Mouse (Mus musculus) frontal cortex, postnatal 10 days (tissue): ENCODE measurements around the gene Gle1.
"Not testable (repeated sequence)": the region's sequence is repeated elsewhere in the genome, so short reads cannot be mapped to it uniquely, and the experiment has no call there.

ENCODE experiments used
- DNase-seq, 2 experiments: peaks; one replicate each; pipeline ENCODE4 v3.0.0; 2022; ENCODE audit warnings: low spot score in 2 of 2, mixed read lengths in 1 of 2

Gle1 gene

DNA sequence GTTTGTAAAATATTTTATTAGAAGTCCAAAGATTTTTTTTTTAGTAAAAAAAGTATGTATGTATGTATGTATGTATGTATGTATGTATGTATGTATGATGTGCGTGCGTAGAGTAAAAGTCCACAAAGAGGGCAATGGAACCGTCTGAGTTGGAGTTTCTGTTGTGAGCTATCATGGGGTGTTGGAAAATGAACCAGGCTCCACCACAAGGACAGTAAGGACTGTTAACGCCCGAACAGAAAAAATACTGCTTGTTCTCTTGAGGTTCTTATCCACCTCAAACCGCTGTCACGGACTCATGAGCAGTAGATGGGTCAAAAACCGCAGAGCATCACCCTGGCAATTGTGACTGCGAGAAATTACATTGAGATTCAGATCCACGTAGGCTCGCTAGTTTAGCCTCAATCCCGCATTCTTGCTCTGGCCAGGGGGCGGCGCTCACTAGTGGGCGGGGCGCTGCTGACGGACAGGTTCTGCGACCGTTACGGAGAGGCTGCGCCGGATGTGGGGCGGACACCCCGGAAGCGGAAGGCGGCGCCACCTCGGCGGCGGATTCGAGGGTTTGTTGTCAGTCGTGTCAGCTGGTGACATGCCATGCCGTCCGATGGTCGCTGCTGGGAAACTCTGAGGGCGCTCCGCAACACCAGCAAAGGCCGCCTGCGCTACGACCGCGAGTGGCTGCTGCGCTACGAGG, at the start of gene Gle1:
TSS of gene Gle1 (plus strand) at position 521 of the 694 bp plus-strand sequence.
- DNase-seq = peak; percentile 93 to 95

DNA sequence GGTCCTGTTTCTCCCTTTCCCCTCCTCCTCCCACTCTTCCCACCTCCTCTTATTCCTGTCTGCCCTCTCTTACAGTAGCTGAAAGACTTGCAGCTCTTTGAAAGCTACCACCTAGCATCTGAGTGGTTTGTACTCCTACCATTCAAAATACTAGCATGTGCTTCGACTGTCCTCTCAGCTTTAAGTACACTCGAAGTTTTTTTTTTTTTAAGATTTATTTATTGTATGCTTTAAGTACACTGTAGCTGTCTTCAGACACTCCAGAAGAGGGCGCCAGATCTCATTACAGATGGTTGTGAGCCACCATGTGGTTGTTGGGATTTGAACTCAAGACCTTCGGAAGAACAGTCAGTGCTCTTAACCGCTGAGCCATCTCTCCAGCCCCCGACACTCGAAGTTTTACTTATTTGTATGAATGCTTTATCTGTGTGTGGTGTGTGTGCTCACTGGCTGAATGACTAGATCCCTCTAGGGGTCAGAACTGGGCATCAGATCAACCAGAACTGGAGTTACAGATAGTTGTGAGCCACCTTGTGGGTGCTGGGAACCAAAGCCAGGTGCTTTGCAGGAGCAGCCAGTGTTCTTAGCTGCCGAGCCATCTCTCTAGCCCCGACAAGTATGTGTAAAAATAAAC, 48.5 kb upstream of the Gle1 start:
- DNase-seq = not testable (repeated sequence)

DNA sequence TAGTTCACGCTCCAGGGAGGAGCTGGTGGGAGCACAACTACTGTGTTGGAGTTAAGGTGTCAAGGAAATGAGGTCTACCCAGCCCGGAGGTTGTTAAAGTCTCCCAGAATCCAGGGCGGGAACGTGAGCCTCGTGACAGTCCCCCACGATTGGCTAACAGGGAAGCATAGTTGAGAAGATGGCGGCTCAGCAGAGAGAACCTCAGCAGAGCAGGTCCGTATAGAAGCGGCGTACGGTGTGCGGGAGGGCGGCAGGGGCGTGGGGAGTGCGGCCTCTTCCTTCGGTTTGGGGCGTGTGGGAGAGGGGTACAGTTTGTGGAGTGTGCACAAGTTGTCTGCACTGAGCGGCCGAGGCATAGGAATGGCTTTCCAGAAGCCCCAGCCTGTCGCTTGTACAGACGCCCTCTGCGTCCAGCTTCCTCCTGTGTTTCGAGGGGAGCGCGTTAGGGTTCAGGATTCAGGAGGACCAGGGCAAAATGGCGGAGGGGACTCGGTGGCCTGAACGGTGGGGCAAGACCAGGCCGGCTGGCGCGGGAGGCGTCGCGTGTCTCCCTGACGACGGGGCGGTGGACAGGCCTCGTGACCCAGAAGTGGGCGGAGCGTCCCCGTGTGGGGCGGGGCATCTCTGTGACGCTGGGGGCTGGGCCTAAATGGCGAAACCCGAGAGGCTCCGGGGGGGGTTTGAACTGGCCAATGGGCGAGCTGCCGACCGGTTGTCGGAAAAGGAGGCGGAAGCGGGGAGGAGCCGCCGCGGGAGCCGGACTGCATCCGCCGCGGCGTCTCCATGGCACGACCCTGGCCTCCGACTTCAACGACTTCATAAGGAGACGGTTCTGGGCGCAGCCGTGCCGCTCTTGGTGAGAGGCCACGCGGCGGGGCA, 45.9 kb upstream of the Gle1 start, which contains the start of gene Odf2:
TSS of gene Odf2 (plus strand) at position 156 of the 879 bp plus-strand sequence.
- DNase-seq = peak; percentile 99 to 100

DNA sequence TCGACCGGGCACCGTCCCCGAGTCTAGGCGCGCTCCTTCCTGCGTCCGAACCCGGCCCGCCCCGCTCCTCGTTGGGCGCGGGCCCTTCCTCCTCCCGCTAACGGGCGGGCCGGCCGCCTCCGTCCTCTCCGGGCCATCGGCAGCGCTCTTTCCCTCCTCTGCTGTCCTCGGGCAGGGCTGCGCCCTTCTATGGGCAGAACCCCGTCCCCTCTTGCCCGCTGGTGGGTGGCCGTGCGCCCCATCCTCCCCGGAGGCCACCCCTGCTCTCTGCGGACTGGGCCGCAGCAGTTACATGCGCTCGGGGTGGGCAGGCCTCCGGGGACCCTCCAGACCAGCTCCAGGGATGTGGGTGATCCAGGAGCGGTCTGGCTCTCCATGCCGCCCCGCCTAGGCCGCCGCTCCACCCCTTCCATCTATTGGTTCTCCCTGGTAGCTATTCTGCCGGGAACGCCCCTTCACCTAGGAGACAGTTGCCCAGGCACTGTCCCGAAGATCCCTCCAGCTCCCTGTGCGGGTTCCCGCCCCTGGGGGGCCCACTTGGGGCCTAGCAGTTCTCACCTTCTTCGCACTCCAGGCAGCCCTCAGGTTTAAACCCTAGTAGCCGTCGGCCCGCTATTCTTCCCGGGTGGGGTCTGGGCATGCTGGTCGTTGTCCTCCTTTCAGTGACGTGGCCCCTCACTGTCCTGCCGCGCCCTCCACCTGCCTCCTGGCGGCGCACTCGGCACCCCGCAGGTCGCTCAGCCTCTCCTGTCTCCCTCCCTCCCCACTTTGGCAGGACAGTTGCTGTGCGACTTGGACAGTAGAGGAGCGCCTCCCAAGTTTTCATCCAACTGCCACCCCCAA, 45.0 kb upstream of the Gle1 start:
- peak; percentile 81 to 86 for DNase-seq

DNA sequence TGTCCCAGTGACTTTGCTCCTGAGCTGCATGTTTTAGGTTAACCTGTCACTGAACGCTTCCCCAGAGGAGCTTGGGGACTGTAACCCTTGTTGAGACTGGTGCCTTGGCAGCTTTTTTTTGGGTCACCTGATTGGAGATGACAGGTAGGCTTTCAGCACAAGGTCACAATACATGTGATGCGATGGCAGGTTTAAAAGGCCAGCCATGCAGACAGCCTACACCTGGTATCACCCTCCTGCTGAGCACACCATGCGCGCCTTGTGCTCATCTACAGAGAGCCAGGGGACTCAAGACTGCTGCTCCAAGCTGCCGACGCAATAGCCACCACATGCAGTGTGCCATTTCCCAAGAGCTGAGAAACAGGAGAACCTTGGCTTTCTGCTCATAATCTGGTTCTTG, 43.5 kb upstream of the Gle1 start:
- DNase-seq = no peak

DNA sequence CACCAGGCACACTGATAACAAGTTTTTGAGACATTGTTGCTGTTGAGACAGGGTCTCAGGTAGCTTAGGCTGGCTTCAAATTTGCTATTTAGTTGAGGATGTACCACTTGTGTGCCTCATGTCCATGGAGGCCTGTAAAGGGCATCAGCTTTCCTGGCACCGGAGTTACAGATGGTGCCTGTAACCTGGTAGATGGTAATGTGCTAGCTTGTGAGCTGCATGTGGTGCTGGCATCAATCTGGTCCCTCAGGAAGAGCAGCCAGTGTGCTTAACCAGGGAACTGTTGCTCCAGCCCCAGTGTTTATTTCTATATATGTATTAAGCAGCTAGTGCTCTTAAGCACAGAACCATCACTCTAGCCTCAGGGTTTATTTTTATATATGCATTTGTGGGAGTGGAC, 39.2 kb upstream of the Gle1 start:
- no peak for DNase-seq

DNA sequence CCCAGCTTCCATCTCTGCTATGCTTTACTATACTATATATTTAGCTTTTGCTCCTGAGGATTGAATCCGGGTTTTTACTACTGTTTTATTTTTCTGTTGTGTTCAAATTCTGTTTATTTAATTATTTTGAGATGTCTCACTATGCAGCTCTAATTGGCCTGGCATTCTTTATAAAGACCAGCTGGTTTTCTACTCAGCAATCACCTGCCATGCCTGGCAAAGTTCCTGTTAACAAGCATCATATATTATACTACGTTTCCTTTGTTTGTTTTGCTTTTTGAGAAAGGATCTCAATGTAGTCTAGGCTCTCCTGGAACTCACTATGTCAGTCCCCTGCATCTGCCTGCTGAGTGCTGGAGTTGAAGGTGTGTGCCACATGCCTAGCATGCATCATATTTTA, 37.9 kb upstream of the Gle1 start:
- DNase-seq = no peak

DNA sequence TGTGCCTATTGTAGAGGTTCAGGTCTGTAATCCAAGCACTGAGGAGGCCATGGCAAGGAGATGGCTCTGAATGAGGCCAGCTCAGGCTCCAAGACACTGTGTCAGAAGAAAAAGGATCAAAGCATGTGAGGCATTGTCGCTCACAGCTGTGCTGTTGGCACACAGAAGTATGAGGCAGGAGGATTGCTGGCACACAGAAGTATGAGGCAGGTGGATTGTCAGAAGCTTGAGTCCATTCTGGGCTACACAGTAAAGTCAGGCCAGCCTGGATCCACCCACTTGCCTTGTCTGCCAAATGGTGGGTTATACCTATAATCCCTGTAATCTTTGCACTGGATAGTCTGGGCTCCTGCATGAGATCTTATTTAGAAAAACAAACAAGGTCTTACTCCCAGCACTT, 37.1 kb upstream of the Gle1 start:
- DNase-seq = no peak

DNA sequence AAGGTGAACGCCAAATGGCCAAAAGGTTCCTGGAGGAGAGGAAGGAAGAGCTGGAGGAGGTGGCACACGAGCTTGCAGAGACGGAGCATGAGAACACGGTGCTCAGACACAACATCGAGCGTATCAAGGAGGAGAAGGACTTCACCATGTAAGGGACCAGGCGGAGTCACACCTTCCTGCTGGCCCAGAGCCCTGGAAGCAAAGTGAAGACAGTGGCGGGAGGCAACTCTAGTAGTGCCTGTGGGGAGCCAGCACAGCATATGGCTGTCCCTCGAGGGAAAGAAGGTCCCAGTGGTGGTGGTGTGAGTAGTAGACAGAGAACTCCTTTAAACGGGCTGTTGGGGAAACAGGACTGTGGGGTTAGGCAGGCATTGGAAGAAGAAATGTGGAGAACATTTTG, 33.0 kb upstream of the Gle1 start:
- no peak for DNase-seq

DNA sequence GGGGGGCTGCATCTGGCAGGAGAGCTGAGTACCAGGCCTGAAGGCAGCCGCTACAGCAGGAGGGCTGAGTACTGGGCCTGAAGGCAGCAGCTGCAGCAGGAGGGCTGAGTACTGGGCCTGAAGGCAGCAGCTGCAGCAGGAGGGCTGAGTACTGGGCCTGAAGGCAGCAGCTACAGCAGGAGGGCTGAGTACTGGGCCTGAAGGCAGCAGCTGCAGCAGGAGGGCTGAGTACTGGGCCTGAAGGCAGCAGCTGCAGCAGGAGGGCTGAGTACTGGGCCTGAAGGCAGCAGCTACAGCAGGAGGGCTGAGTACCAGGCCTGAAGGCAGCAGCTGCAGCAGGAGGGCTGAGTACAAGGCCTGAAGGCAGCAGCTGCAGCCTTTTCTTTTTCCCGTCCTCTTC, 27.1 kb upstream of the Gle1 start:
- DNase-seq = not testable (repeated sequence)

DNA sequence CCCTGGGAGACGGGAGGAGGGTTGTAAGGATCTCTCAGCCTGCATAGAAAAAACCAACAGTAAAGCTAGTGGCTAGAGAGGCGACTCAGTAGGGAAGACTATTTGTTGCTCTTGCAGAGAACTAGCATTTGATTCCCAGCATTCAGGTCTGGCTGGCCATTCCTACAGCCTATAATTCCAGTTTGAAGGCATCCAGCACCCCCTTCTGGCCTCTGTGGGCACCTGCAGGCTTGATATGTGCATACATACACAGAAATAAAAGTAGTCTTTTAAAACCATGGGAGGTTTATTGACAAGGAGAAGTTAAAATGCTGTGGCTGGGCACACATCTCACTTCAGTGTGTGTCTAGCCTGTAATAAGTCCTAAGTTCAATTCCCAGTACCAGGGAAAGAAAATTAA, 25.2 kb upstream of the Gle1 start:
- DNase-seq = no peak

DNA sequence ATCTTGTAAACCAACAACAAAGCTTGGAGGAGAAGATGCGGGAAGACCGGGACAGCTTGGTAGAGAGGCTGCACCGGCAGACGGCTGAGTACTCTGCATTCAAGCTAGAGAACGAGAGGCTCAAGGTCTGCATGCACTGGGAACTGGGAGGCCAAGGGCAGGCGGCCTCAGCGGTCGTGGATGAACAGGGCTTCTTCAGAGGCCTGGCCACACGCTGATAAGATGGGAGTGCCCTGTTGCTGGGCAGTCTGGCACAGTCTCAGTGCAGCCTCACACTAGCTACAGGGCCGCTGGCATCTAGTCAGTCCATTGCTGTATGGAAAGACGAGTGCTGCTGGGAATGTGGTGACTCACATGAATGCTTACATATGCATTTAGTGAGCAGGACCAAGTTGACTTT, 17.6 kb upstream of the Gle1 start:
- no peak for DNase-seq

DNA sequence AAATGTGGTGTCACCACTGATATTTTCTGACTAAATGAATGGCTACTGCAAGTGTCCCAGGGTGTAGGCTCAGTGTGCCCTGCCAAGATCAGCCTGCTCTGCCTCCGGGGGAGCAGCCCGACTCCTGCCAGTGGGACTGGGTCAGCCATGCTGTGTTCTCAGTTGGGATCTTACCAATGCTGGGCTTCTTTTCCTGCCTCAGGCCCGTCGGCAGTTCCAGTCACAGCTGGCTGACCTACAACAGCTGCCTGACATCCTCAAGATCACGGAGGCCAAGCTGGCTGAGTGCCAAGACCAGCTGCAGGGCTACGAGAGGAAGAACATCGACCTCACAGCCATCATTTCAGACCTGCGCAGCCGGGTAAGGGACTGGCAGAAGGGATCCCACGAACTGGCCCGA, 13.2 kb upstream of the Gle1 start:
- DNase-seq = peak in 1 of 2 experiments; percentile 34

DNA sequence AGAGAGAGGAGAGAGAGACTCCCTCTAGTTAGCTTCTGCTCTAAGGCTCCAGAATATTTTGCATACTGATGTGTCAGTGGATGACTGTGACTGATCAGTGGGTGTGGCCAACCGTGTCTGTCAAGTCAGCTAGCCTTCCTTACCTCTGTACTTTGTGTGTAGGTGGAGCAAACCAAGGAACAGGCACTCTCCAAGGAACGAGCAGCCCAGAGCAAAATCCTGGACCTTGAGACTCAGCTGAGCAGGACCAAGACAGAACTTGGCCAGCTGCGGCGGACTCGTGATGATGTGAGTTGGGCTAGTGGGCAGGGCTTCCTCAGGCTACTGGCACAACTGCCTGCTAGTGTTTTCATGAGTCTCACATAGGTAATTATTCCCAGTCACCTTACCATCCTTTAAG, 8.7 kb upstream of the Gle1 start:
- DNase-seq = no peak

DNA sequence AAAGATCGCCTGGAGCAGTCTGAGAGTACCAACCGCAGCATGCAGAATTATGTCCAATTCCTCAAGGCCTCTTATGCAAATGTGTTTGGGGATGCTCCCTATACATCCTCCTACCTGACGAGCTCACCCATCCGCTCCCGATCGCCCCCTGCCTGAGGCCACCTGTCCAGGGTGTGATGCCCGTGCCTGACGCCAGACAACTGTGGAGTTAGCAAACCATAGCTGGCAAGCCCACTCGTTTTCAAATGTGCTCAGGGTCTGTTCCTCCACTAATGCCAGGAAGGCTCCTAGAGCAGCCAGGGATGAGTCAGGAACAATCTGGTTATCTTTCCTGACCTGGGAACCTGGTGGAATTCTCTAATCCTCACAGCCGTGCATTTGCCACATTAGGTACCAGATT, 4.7 kb upstream of the Gle1 start:
- DNase-seq = no peak

DNA sequence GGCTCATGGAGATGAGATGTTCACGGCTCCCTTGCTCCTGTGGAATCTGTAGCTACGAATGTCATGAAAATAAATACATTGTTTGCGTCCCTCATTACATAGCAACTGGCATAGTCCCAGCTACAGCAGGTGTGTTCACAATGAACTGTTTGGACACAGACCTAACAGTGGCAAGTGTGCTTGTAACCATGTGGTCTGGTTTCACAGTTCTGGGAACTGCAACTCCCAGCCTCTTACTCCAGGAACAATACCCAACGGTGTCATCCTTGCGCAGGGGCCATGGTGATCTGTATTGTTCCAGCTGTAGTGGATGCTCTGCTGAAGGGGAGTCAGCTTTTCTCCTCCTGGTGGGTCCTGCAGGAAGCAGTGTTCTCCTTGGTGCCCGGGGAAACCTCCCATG, 4.0 kb upstream of the Gle1 start:
- DNase-seq = no peak

DNA sequence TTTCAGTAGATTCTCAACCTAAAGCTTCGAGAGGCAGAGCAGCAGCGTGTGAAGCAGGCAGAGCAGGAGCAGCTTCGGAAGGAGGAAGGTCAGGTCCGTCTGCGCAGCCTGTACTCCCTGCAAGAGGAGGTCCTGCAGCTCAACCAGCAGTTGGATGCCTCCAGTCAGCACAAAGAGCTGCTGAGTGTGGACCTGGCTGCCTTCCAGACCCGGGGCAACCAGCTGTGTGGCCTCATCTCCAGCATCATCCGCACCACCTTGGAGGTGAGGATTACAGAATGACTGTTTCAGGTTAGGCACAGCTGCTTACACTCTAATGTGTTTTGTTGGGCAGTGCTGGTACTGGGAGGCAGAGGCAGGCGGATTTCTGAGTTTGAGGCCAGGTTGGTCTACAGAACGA, 4.8 kb downstream of the Gle1 start:
- no peak for DNase-seq

DNA sequence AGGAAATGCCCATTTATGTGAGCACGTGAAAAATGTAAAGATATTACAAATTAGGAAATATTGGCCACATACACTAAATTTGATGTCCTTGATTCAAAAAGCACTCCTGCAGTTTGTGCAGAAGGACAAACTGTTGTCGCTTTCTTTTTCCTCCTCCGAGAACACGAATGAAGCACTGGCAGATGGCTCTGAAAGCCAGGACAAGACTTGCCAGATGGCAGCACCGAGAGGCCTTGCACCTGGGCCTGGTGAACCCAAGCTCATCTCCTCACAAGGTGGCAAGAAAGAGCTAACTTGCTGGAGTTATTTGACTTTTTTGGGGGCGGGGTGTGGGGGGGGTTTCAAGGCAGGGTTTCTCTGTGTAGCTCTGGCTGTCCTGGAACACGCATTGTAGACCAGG, 5.6 kb downstream of the Gle1 start:
- DNase-seq = no peak

DNA sequence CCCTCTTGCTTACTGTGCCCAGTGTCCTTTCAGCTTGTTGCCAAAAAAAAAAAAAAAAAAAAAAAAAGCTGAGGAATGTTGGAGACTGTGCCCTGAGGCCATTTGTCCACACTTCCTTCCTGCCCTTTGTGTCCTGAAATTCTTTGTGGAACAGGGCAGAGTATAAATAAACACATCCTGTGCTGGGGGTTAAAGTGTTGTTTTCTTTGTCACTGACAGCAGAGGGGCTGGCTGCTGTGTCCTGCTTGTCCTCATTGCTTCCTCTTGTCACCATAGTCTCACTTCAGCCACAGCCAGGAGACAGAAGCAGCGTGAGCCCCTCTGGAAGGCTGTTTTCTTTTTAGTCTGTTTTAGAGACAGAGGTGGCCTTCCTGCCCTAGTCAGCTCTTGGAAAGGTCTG, 9.5 kb downstream of the Gle1 start:
- DNase-seq = no peak

DNA sequence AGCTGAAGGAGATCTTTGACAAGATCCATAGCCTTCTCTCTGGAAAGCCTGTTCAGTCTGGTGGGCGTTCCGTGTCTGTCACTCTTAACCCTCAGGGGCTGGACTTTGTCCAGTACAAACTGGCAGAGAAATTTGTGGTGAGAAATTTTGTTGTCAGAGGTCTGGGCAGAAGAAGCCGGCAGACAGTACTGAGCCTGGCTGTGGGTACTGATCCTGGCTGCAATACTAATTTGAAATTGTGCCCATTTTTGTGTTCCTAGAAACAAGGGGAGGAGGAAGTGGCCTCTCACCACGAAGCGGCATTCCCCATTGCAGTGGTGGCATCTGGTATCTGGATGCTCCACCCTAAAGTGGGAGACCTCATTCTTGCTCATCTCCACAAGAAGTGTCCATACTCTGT, 13.7 kb downstream of the Gle1 start:
- DNase-seq = no peak

DNA sequence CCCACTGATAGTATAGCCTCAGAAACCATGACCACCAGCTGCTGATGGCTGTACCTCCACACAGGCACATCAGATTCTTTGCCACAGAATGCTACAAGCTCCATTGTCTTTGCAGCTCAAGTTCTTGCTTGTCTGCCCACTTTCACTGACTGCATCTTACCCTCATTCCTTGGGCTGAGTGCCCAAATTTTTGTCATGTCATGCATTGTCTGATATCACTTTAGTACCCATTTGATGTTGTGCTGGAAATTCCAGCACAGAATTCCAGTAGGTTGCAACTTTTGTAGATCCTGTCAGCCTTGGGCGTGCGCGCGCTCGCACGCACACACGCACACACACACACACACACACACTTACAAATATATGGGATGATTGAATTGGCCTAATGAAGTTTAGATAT, 26.0 kb downstream of the Gle1 start:
- DNase-seq = no peak
